Mouse (Mus musculus) liver, postnatal 0 days (tissue): ENCODE data around the gene Sp3.

Experiments used
- CTCF ChIP-seq: sonication (generic); IDR thresholded peaks from 2 replicates; pipeline ENCODE4 v1.5.1; 2016; ENCODE audit warnings: antibody characterized with exemption, low read depth
- EP300 ChIP-seq: IDR thresholded peaks from 2 replicates; pipeline ENCODE4 v1.6.1; 2016; ENCODE audit warnings: antibody characterized with exemption, low read depth, mild to moderate bottlenecking

GRCm38 (mm10) chr2:72984806-72985205 is 4.6 kb upstream of the Sp3 start:
- TF ChIP-seq CTCF (no peak), EP300 (no peak)
